Mouse (Mus musculus): ENCODE measurements around the gene Lrrc51.

- no peak for TF ChIP-seq E2F4 (IDR thresholded peaks at IDR 0.05; ENCODE audit: insufficient read depth)
- TF ChIP-seq TCF12 (IDR thresholded peaks at IDR 0.05; ENCODE audit: insufficient read depth, poor library complexity, severe bottlenecking), result no peak
- no peak for TF ChIP-seq POLR2A (IDR thresholded peaks at IDR 0.05; ENCODE audit: insufficient read length, low read depth)
- no peak for TF ChIP-seq USF1 (IDR thresholded peaks at IDR 0.05; ENCODE audit: low read depth)
- no peak for TF ChIP-seq MAX (IDR thresholded peaks at IDR 0.05; ENCODE audit: low read depth)
- no peak for TF ChIP-seq POLR2AphosphoS2 (IDR thresholded peaks at IDR 0.05; ENCODE audit: insufficient read length, low read depth)
- no peak for TF ChIP-seq REST (IDR thresholded peaks at IDR 0.05; ENCODE audit: insufficient read depth, insufficient read length)
- no peak for TF ChIP-seq TCF3 (IDR thresholded peaks at IDR 0.05; ENCODE audit: insufficient read length, low read depth)
Observed at GRCm38 (mm10) chr7:101866491-101867265, 67.0 kb downstream of the Lrrc51 start.

Data from myocyte (in vitro differentiated cells).